Mouse (Mus musculus) right cerebral cortex, adult 18-20 months (tissue): ENCODE results near the gene Tanc2.

Experiments used
- DNase-seq: peaks from one replicate; pipeline ENCODE4 v3.0.0; 2022; ENCODE audit warnings: mixed read lengths

Tanc2 gene

GRCm38 (mm10) chr11:105958566-105958965 lies 368.8 kb downstream of the Tanc2 start:
- DNase-seq: no peak

- DNase-seq: peak; percentile 64
These were observed 369.6 kb downstream of the Tanc2 start for GRCm38 (mm10) chr11:105959355-105959754.

GRCm38 (mm10) chr11:105964691-105965090 lies 374.9 kb downstream of the Tanc2 start:
- no peak for DNase-seq

DNA sequence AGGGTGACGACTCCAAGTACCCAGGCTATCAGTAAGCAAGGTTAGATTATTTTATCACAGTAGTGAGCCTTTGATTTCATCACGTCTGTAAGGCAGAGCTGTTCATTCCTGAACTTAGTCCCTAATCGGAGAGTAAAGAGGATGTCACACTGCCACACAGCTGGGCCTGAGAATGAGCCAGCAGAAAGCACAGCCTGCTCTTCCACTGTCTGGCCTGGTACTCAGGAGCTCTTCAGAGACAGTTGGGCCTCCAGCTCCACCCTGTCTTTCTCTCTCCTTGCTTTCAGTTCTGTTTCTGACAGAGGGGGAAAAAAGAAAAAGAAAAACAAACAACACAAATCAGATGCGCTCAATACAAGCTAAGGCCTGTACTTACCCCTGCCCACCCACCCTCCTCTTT lies 376.5 kb downstream of the Tanc2 start:
- DNase-seq: no peak

- no peak for DNase-seq
These were observed 378.2 kb downstream of the Tanc2 start, which contains the start of gene Ace for GRCm38 (mm10) chr11:105967741-105968574. Gene Ace, plus strand, starts transcription at chr11:105967945.

GRCm38 (mm10) chr11:105968948-105969347 lies 379.2 kb downstream of the Tanc2 start:
- no peak for DNase-seq

DNA sequence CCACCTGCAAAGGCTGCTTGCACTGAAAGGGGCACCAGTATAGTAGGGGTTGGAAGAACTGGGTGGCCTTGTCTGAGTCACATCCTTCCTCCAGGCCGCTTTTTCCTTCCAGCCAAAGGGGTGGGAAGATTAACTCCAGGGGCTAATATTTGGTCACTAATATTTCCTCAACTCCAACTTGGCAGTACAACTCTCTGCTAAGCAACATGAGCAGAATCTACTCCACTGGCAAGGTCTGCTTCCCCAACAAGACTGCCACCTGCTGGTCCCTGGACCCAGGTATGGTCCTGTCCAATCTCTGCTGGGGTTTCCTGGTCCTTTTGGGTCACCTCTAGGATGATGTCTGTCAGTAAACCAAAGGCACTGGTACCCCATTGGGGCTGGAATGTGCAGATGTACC lies 379.7 kb downstream of the Tanc2 start:
- peak; percentile 24 for DNase-seq

GRCm38 (mm10) chr11:105974593-105974992 lies 384.8 kb downstream of the Tanc2 start:
- no peak for DNase-seq

- DNase-seq: no peak
These were observed 385.3 kb downstream of the Tanc2 start for GRCm38 (mm10) chr11:105975050-105975449.

DNA sequence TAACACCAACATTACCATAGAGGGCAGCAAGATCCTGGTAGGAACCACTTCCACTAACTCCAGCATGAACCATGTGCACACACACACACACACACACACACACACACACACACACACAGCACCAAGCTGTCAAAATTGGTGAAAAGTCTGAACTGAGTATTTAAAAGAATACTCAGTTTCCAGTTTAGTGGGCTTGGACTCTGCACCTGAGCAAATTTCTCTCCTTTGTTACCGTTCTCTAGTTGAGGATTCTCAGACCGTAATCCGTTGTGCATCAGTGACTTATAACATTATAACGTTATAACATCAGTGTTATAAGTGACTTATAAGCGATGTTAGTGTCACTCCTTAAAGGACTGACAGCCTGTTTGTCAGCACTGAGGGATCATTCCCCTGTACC lies 385.9 kb downstream of the Tanc2 start:
- no peak for DNase-seq

DNA sequence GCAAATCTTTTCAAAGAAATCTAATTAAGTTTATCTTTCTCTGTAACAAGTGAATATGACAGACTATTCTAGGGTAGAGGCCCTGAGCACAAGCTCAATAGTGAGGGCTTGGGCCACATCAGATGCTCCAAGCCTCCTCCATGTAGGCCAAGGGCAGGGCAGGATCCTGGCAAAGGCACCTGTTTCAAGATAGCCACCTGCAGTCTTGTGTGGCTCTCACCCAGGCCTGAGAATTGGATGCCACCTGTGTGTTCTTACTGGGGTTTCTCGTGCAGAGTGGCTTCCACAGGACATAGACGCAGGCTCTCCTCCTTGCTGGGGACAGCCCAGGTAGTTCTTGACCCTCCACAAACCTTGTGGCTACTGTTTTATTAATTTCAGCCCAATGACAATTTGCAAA lies 388.4 kb downstream of the Tanc2 start:
- DNase-seq: no peak

DNA sequence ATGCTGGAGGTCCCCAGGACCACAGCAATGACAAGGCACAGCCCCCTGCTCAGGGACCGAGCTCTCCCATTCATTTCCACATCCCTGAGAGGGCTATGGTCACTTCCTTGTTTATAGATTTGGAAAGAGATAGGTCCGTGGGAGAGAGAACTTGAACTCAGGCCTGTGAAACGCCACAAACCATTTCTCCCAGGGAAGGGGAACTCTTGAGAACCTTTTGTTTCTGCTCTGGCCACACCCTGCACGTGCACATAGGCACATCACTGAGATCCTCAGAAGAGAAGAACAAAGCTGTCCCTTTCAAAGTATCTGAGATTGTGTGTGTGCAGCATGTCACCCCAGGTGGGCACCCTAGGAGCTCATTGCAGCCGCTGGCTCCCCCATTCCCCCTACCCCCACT lies 388.8 kb downstream of the Tanc2 start:
- no peak for DNase-seq
